Mouse (Mus musculus) forebrain, embryonic 13.5 days (tissue): ENCODE results near the gene Pdss2. TPM values are rescaled to one million over a fixed set of nuclear protein-coding genes. Genes with fewer than 3 reads are reported as not detected.

Source experiments
- ATAC-seq: fragments of 200-750 bp; cut with Nextera tagmentation; 2 replicates; pipeline ENCODE4 v1.8.0; 2017
- H3K27ac ChIP-seq: fragments of 300-500 bp; sonication (generic); 2 replicates; pipeline ENCODE4 v1.5.1; 2015; ENCODE audit warnings: inconsistent platforms, mild to moderate bottlenecking, moderate library complexity
- H3K27me3 ChIP-seq: fragments of 300-500 bp; sonication (generic); 2 replicates; pipeline ENCODE4 v1.6.1; 2015; ENCODE audit warnings: mild to moderate bottlenecking, inconsistent platforms
- H3K36me3 ChIP-seq: fragments of 300-500 bp; sonication (generic); 2 replicates; pipeline ENCODE4 v1.6.1; 2015; ENCODE audit warnings: mild to moderate bottlenecking, inconsistent platforms; ENCODE audit not compliant: poor library complexity, severe bottlenecking
- H3K4me1 ChIP-seq: fragments of 300-500 bp; sonication (generic); 2 replicates; pipeline ENCODE4 v1.6.1; 2015; ENCODE audit warnings: inconsistent platforms
- H3K4me2 ChIP-seq: fragments of 300-500 bp; sonication (generic); 2 replicates; pipeline ENCODE4 v1.6.1; 2015; ENCODE audit warnings: inconsistent platforms, mild to moderate bottlenecking, moderate library complexity
- H3K4me3 ChIP-seq: fragments of 300-500 bp; sonication (generic); 2 replicates; pipeline ENCODE4 v1.5.1; 2015; ENCODE audit warnings: mild to moderate bottlenecking, inconsistent platforms
- H3K9ac ChIP-seq: fragments of 300-500 bp; sonication (generic); 2 replicates; pipeline ENCODE4 v1.6.1; 2015; ENCODE audit warnings: mild to moderate bottlenecking, inconsistent platforms
- H3K9me3 ChIP-seq: fragments of 300-500 bp; sonication (generic); replicated peaks from 2 replicates; pipeline ENCODE4 v1.6.1; 2016; ENCODE audit warnings: inconsistent platforms
- WGBS: fragments of 180-500 bp; shearing (Covaris S2); methylation state at CpG from one replicate; pipeline ENCODE4 v1.1.7; 2015; 5-methylcytosine and 5-hydroxymethylcytosine counted together
- polyA plus RNA-seq: library from polyadenylated mRNA; unstranded; fragments of >200 nt; fragmentation: Nextera tagmentation; extraction: Ambion mirVana; gene quantifications from 2 replicates; pipeline ENCODE4 v1.2.1, GENCODE M21; 2015

Pdss2 gene
- 15.9 and 16.2 TPM in 2 replicates for polyA plus RNA-seq

GRCm38 (mm10) chr10:43220910-43221625, at the start of gene Pdss2:
Gene Pdss2 (plus strand): TSS chr10:43221486.
- Histone ChIP-seq H3K27ac (peak within 1 kb of the TSS; percentile 88), H3K9me3 (no peaks in the 10 kb centered on the region), H3K27me3 (no peaks in the 10 kb centered on the region), H3K4me2 (peak within 1 kb of the TSS; percentile 99), H3K4me3 (peak within 1 kb of the TSS; percentile 90), H3K4me1 (peaks cover 13% of the 10 kb centered on the region), H3K9ac (peak within 1 kb of the TSS; percentile 96), H3K36me3 (no peaks in the 10 kb centered on the region)
- ATAC-seq: peak; percentile 99
- WGBS: under 1% methylated on average over 50 of the region's 50 CpGs

- peak overlapping the region; percentile 95 for H3K9ac ChIP-seq
- no peaks in the 10 kb centered on the region for H3K36me3 ChIP-seq
- H3K27me3 ChIP-seq: peaks cover 10% of the 10 kb centered on the region
- H3K4me1 ChIP-seq: peaks cover 38% of the 10 kb centered on the region
- no peak overlapping the region for H3K27ac ChIP-seq
- peak overlapping the region; percentile 90 for H3K4me2 ChIP-seq
- H3K9me3 ChIP-seq: no peaks in the 10 kb centered on the region
- no peak for ATAC-seq
- peak overlapping the region; percentile 89 for H3K4me3 ChIP-seq
- 4% methylated on average over 7 of the region's 7 CpGs for WGBS
These were observed 49.2 kb upstream of the Pdss2 start for GRCm38 (mm10) chr10:43172066-43172465.

GRCm38 (mm10) chr10:43172554-43172953, 48.7 kb upstream of the Pdss2 start:
- peak overlapping the region; percentile 95 for H3K9ac ChIP-seq

GRCm38 (mm10) chr10:43173141-43173827, 48.0 kb upstream of the Pdss2 start:
- no peaks in the 10 kb centered on the region for H3K9me3 ChIP-seq
- peak overlapping the region; percentile 94 for H3K27ac ChIP-seq
- H3K27me3 ChIP-seq: peaks cover 11% of the 10 kb centered on the region
- no peaks in the 10 kb centered on the region for H3K36me3 ChIP-seq
- 0% methylated on average over 53 of the region's 53 CpGs for WGBS
- H3K4me3 ChIP-seq: peak overlapping the region; percentile 89
- peak overlapping the region; percentile 90 for H3K4me2 ChIP-seq
- H3K4me1 ChIP-seq: peaks cover 38% of the 10 kb centered on the region
- H3K9ac ChIP-seq: peak overlapping the region; percentile 95
- peak; percentile 25 for ATAC-seq

More at GRCm38 (mm10) chr10:43172554-43172953, 48.7 kb upstream of the Pdss2 start:
- Histone ChIP-seq H3K9me3 (no peaks in the 10 kb centered on the region), H3K36me3 (no peaks in the 10 kb centered on the region), H3K27me3 (peaks cover 11% of the 10 kb centered on the region), H3K4me1 (peaks cover 38% of the 10 kb centered on the region), H3K4me2 (peak overlapping the region; percentile 90), H3K27ac (no peak overlapping the region), H3K4me3 (peak overlapping the region; percentile 89)
- 3% methylated on average over 8 of the region's 8 CpGs for WGBS
- no peak for ATAC-seq

- peaks cover 38% of the 10 kb centered on the region for H3K4me1 ChIP-seq
- peak overlapping the region; percentile 94 for H3K27ac ChIP-seq
- peak overlapping the region; percentile 89 for H3K4me3 ChIP-seq
- ATAC-seq: peak; percentile 63
- no peaks in the 10 kb centered on the region for H3K9me3 ChIP-seq
- peak overlapping the region; percentile 90 for H3K4me2 ChIP-seq
- no peaks in the 10 kb centered on the region for H3K36me3 ChIP-seq
- under 1% methylated on average over 30 of the region's 38 CpGs for WGBS
- H3K9ac ChIP-seq: peak overlapping the region; percentile 95
- peaks cover 11% of the 10 kb centered on the region for H3K27me3 ChIP-seq
These were observed 47.4 kb upstream of the Pdss2 start for GRCm38 (mm10) chr10:43173828-43174325.

GRCm38 (mm10) chr10:43174326-43175155, 46.7 kb upstream of the Pdss2 start, which contains the start of the genes Sobp and 9030612E09Rik:
Gene Sobp (minus strand): TSS chr10:43174530.
Gene 9030612E09Rik (plus strand): TSS chr10:43174704.
- Histone ChIP-seq H3K4me1 (peaks cover 38% of the 10 kb centered on the region), H3K4me3 (peak within 1 kb of the TSS; percentile 89), H3K4me2 (peak within 1 kb of the TSS; percentile 90), H3K27ac (peak within 1 kb of the TSS; percentile 94), H3K36me3 (no peaks in the 10 kb centered on the region), H3K9me3 (no peaks in the 10 kb centered on the region), H3K9ac (peak within 1 kb of the TSS; percentile 95), H3K27me3 (peaks cover 15% of the 10 kb centered on the region)
- under 1% methylated on average over 48 of the region's 91 CpGs for WGBS
- ATAC-seq: peak; percentile 88

- peak overlapping the region; percentile 95 for H3K9ac ChIP-seq
- H3K4me2 ChIP-seq: peak overlapping the region; percentile 90
- no peaks in the 10 kb centered on the region for H3K36me3 ChIP-seq
- H3K9me3 ChIP-seq: no peaks in the 10 kb centered on the region
- WGBS: 1% methylated on average over 18 of the region's 18 CpGs
- peaks cover 38% of the 10 kb centered on the region for H3K4me1 ChIP-seq
- peak; percentile 39 for ATAC-seq
- peak overlapping the region; percentile 89 for H3K4me3 ChIP-seq
- H3K27ac ChIP-seq: peak overlapping the region; percentile 94
- H3K27me3 ChIP-seq: peaks cover 15% of the 10 kb centered on the region
These were observed 46.1 kb upstream of the Pdss2 start for GRCm38 (mm10) chr10:43175156-43175601.

GRCm38 (mm10) chr10:43180313-43180912, 40.9 kb upstream of the Pdss2 start:
- Histone ChIP-seq H3K27me3 (peaks cover 15% of the 10 kb centered on the region), H3K36me3 (no peaks in the 10 kb centered on the region), H3K4me1 (peaks cover 15% of the 10 kb centered on the region), H3K4me3 (no peak overlapping the region), H3K9me3 (no peaks in the 10 kb centered on the region), H3K9ac (0 out of 2 replicates have a peak overlapping the region, but pooled peaks have one; percentile 12), H3K4me2 (0 out of 2 replicates have a peak overlapping the region, but pooled peaks have one; percentile 7), H3K27ac (no peak overlapping the region; the same call in 1 of the 2 replicates)
- ATAC-seq: no peak
- 36% methylated on average over 5 of the region's 5 CpGs for WGBS

- H3K27me3 ChIP-seq: no peaks in the 10 kb centered on the region
- no peak overlapping the region for H3K9ac ChIP-seq
- H3K4me1 ChIP-seq: no peaks in the 10 kb centered on the region
- no peaks in the 10 kb centered on the region for H3K9me3 ChIP-seq
- no peak overlapping the region for H3K4me3 ChIP-seq
- H3K36me3 ChIP-seq: no peaks in the 10 kb centered on the region
- H3K27ac ChIP-seq: no peak overlapping the region
- 95% methylated on average over 2 of the region's 2 CpGs for WGBS
- H3K4me2 ChIP-seq: no peak overlapping the region
- ATAC-seq: no peak
These were observed 21.1 kb upstream of the Pdss2 start for GRCm38 (mm10) chr10:43200206-43200605.

GRCm38 (mm10) chr10:43203865-43204264, 17.4 kb upstream of the Pdss2 start:
- no peak overlapping the region for H3K4me3 ChIP-seq
- H3K9me3 ChIP-seq: no peaks in the 10 kb centered on the region
- no peaks in the 10 kb centered on the region for H3K36me3 ChIP-seq
- H3K9ac ChIP-seq: no peak overlapping the region
- ATAC-seq: no peak
- H3K27ac ChIP-seq: no peak overlapping the region
- no peak overlapping the region for H3K4me2 ChIP-seq
- no peaks in the 10 kb centered on the region for H3K4me1 ChIP-seq
- H3K27me3 ChIP-seq: no peaks in the 10 kb centered on the region
- WGBS: 81% methylated on average over 3 of the region's 3 CpGs

GRCm38 (mm10) chr10:43211866-43212265, 9.4 kb upstream of the Pdss2 start:
- 33% methylated on average over 6 of the region's 6 CpGs for WGBS
- Histone ChIP-seq H3K27ac (no peak overlapping the region), H3K9me3 (no peaks in the 10 kb centered on the region), H3K27me3 (no peaks in the 10 kb centered on the region), H3K4me2 (no peak overlapping the region), H3K4me3 (no peak overlapping the region), H3K4me1 (no peaks in the 10 kb centered on the region), H3K36me3 (no peaks in the 10 kb centered on the region), H3K9ac (no peak overlapping the region)
- ATAC-seq: no peak
